Mouse (Mus musculus) cerebellum, adult 2 months (tissue): ENCODE results near the gene Ifit1bl1.
"Not testable (repeated sequence)": the region's sequence is repeated elsewhere in the genome, so short reads cannot be mapped to it uniquely, and the experiment has no call there.

Experiments used
- CTCF ChIP-seq: fragments of 200-500 bp; IDR thresholded peaks from 2 replicates; pipeline ENCODE4 v1.5.1; 2011; ENCODE audit warnings: low read depth, mild to moderate bottlenecking, control low read depth, low read length, moderate library complexity, borderline replicate concordance; ENCODE audit not compliant: insufficient read depth
- POLR2A ChIP-seq: fragments of 200-500 bp; IDR thresholded peaks from 2 replicates; pipeline ENCODE4 v1.6.1; 2011; ENCODE audit warnings: low read length, control low read depth, borderline replicate concordance; ENCODE audit not compliant: insufficient read depth

GRCm38 (mm10) chr19:34599250-34599649, 2.5 kb downstream of the Ifit1bl1 start:
- not testable (repeated sequence) for TF ChIP-seq CTCF, POLR2A
